Mouse (Mus musculus) lung, adult 2 months (tissue): ENCODE results near the gene Med29.

Experiments
- CTCF ChIP-seq: fragments of 200-500 bp; IDR thresholded peaks from 2 replicates; pipeline ENCODE4 v1.5.1; 2011; ENCODE audit warnings: mild to moderate bottlenecking, low read length, control low read depth; ENCODE audit not compliant: insufficient read depth
- POLR2A ChIP-seq: fragments of 200-500 bp; IDR thresholded peaks from 2 replicates; pipeline ENCODE4 v1.6.1; 2011; ENCODE audit warnings: low read depth, mild to moderate bottlenecking, control low read depth, low read length, borderline replicate concordance; ENCODE audit errors: extremely low read depth

DNA sequence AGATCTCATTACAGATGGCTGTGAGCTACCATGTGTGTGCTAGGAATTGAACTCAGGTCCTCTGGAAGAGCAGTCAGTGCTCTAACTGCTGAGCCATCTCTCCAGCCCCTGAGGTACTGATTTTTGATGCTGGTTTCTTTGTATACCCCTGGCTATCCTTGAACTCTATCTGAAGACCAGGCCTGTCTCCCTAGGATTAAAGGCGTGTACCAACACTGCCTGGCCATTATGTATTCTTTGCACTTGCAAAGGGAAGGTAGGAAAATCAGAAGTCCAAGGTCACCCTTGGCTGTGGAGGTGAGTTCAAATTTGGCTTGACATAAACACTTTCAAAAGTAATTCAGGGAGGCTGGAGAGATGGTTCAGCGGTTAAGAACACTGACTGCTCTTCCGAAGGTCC lies 37.9 kb downstream of the Med29 start:
- TF ChIP-seq POLR2A = no peak
- no peak for TF ChIP-seq CTCF
